Mouse (Mus musculus) heart, postnatal 14 days (tissue): Measurements from ENCODE around the gene Tspan6. TPM values are rescaled to one million over a fixed set of nuclear protein-coding genes. Genes with fewer than 3 reads are reported as not detected.

ENCODE experiments used
- DNase-seq, 2 experiments: peaks; one replicate each; pipeline ENCODE4 v3.0.0; 2021 to 2022
- intact Hi-C: fragments of 180-260 bp; cut with DNase I; formaldehyde crosslinking; loops from one replicate; pipeline ENCODE4 v1.15.1; 2025
- long read RNA-seq, 2 experiments: library from polyadenylated mRNA; stranded (forward); transcript quantifications; one replicate each; pipeline ENCODE4 v2.0.0; 2021
- total RNA-seq, 2 experiments: library from RNA; stranded (reverse); gene quantifications; 2 replicates each; pipeline ENCODE4 v1.2.3; 2021

Gene Tspan6
- total RNA-seq: 10 to 100 TPM; 17.1 to 18.2 TPM
- long read RNA-seq, experiment 1, transcript Tspan6-201 (8 exons, 1,765 nt): major isoform, 35 of 35 reads
- long read RNA-seq, experiment 1, partial matches to known transcripts: 0 of 35 reads
- long read RNA-seq, experiment 1, other reads (novel, unspliced or antisense): 0 of 35 reads
- long read RNA-seq, experiment 2, transcript Tspan6-201 (8 exons, 1,765 nt): major isoform, 25 of 27 reads
- long read RNA-seq, experiment 2, partial matches to known transcripts: 1 of 27 reads
- long read RNA-seq, experiment 2, other reads (novel, unspliced or antisense): 1 of 27 reads

GRCm38 (mm10) chrX:133898014-133898542 is at the start of gene Tspan6:
Gene Tspan6, minus strand, starts transcription at chrX:133898429.
- DNase-seq: peak; percentile 80
- intact Hi-C loops: loop anchor here (10.0 kb wide), 1 partner anchor 143 kb away; no protein-coding TSS in a partner anchor

GRCm38 (mm10) chrX:133947427-133947826 is 49.2 kb upstream of the Tspan6 start:
- intact Hi-C loops: loop anchor here (1.0 to 10.0 kb wide), 2 partner anchors 71 to 357 kb away; partner anchors contain the start of gene Cenpi
- DNase-seq: peak; percentile 33 to 60

DNA sequence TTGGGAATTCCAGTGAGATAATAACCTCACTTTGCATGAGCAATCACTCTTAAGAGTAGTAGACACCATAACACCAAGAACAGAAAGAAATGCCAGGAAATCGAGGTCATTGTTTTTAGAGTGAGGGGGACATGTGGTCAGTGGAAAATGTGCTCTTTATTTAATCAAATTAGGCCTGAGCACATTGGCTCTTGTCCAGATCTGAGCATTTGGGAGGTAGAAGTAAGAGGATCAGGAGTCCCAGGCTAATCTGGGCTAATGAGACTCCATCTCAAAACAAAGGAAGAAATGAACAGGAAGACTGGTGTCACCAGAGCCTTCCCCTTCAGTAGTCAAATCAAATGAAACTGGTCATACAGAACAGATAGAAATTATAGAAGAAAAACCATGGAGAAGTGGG is 41.3 kb upstream of the Tspan6 start:
- no peak for DNase-seq
- intact Hi-C loops: loop anchor here (10.0 kb wide), 1 partner anchor 155 kb away; no protein-coding TSS in a partner anchor

DNA sequence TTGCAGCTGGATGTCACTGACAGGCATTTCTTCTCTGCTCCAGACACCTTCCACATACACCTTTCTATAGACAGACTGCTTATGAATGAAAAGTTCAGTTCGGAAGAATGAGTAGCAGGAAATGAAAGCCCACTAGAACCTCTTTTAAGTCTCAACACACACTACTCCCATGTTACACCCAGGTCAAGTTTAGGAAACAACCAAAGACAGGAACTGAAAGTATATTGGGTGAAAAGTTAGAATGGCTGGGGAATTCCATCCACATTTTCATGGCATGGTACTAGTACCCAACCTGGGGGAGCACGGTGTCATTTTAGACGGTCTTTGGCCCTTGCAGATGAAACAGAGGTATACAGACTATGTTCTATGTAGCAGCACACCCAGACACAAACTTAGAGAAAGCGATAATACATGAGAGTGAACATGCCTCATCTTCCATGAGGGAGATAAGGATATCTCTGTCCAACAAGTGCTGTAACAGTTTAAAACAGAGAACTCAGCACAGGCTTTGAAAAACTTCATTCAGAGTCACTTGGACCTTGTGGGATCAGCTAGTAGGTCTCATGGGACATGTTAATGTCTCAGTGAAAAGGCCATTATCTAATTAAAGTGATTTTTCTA is 38.5 kb upstream of the Tspan6 start:
- no peak for DNase-seq
- intact Hi-C loops: loop anchor here (10.0 kb wide), 1 partner anchor 152 kb away; no protein-coding TSS in a partner anchor

DNA sequence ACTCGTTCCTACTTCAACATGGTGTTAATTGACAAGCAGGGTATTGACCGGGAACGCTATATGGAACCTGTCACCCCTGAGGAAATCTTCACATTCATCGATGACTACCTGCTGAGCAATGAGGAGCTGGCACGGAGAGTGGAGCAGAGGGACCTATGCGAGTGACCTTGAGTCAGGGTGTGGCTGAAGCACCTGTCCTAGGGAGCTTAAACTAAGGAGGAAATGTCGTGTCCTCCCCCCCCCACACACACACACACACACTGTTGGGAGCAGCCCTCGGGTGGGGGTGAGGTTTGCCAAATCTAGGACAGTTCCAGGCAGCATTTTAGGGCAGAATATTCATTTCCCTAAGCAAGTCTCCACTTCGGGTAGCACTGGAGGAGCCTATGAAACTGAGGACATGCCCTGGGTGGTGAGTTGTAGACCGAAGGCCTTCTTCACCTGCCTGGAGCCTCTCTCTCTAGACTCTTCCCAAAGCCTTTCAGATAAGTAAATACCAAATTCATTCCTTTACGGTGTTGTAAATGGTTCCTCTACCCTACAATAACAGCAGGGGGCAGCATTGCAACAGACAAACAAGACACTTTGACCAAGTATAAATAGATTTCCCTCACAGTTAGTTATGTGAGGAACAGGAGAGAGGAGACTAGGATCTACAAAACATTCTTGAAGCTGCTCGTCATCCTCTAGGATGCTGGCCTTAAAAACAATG is 33.2 kb upstream of the Tspan6 start:
- DNase-seq: peak; percentile 13 to 43
- intact Hi-C loops: loop anchor here (10.0 kb wide), 1 partner anchor 147 kb away; no protein-coding TSS in a partner anchor

DNA sequence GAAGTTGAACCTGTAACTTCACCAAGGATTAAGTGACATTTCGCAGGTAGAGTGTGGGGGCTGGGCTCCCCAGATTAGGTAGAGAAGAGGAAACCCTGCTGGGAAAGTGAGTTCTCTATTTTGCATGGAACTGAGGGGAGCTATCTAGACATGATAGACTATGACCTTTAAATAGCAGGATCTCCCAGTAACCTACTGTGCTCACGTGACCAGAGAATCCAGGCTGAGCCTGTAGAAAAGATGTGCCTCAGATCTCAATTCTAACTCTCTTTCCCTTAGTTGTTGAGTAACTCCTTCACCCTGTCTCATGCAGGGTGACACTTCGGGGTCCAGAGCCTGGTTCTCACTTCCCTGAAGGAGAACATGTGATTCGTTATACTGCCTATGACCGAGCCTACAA is 28.5 kb upstream of the Tspan6 start:
- no peak for DNase-seq
- intact Hi-C loops: no loop called here

- DNase-seq: no peak
- intact Hi-C loops: no loop called here
Measured at GRCm38 (mm10) chrX:133921187-133921586, 23.0 kb upstream of the Tspan6 start.

DNA sequence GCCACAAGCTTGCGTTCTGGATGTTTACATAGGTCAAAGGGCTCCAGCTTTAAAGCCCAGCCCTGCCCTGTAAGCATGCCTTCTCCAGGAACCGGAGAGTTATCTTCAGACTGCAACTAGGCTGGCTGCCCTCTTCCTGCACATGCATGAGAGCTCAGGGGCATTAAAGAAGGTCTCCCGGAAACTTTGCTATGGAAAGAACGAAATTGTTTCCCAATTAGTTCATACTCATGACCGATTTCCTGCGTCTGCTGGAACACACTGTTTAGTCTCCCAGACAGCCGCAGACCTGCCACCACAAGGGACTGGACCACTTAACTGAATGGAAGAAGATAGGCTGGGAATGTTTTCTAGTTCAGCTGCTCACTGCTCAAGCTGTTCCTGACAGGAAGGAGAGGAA is 16.0 kb upstream of the Tspan6 start:
- peak in 1 of 2 experiments; percentile 16 for DNase-seq
- intact Hi-C loops: no loop called here

DNA sequence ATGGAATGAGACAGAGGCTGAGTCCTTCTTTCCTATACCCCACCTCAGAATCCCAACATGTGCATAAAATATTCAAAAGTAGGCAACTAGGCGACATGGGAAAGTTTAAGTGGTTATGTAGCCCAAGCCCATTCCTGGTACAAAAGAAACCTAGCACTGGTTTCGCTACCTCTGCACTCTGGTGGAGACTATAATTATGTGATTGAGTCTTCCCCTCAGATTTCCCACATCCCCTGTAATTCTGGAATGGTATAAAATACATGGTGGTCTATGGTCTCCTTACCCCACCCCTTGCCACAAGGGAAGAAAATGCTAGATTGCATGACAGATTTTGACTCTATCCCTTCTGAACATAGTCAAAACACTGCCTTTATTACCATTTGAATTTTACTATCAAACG is 14.8 kb upstream of the Tspan6 start:
- intact Hi-C loops: no loop called here
- DNase-seq: no peak

DNA sequence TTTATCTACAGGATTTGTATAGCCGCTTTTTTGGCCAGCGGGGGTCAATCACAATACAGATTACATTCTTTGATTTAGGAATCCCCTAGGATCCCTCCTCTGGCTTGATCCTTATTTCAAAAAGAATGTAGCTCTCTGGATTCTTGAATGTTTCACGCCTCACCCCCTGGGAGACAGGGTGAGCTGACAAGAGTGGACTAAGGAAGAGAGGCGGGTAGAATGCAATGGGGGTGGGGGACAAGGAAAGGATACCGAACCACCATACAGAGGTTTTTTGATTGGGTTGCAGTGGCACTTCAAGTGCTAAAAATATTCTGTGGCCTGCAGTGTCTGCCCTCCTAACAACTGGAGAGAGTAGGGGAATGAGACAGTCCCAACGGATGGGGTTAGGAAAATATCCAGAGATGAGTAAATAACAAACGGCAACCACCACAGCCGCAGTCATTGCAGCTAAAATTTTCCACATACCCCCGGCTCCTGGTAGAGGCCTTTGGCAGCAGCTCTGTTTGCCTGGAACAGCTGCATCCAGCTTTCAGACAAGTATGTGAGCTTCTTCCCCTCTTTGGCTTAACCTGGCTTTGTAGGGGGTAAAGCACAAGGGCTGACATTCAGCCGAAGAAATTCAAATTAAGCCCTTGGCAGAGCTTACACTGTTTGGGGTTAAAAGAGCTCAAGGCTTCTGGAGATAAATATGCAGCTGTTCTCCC is 13.3 kb upstream of the Tspan6 start:
- intact Hi-C loops: no loop called here
- DNase-seq: peak; percentile 9 to 28

DNA sequence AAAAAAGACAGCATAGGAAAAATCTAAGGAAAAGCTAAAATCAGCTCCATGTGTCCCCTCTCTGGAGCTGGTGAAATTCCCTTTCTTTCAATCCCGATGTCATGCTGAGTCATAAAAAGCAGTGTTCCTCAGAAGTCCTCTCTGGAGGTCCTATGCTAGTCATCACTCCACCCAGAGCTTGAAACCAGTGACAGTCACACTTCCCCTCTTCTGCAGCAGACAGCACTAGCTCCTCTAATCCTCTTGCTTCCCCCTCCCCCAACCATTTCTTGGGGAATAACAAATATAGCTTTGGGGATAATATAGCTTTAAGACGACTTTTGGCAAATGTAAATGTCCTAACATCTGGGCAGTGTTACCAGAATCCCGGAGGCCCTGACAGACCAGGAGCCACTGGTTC is 10.0 kb upstream of the Tspan6 start, which contains the start of gene Srpx2:
Srpx2 (plus strand) TSS at position 166 of the 400 bp plus-strand sequence.
- intact Hi-C loops: no loop called here
- no peak for DNase-seq

- no peak for DNase-seq
Measured at GRCm38 (mm10) chrX:133888111-133888510, 10.1 kb downstream of the Tspan6 start.

GRCm38 (mm10) chrX:133887308-133887707 is 10.9 kb downstream of the Tspan6 start:
- intact Hi-C loops: no loop called here
- no peak for DNase-seq

More at GRCm38 (mm10) chrX:133888111-133888510, 10.1 kb downstream of the Tspan6 start:
- intact Hi-C loops: no loop called here

DNA sequence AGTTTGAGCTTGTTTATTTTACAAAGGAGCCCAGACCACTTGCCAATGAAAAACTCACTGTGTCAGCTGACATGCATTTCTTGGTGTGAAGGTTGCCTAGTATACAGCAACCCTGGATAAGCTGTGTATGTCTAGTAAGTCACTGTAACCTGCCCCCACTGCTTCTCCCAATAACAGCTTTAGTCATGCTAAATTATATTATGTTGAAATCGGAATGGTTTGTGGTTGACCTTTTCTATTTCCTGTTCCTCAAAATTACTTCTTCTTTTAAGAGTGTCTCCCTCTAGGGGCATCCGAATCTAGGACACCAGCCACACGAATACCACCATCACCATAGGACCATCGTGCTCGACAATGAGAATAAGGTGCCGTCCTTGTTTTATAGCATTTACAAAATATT is 28.5 kb downstream of the Tspan6 start:
- intact Hi-C loops: loop anchor here (5.0 kb wide), 1 partner anchor 132 kb away; no protein-coding TSS in a partner anchor
- no peak for DNase-seq

- intact Hi-C loops: no loop called here
- no peak for DNase-seq
Measured at GRCm38 (mm10) chrX:133853637-133854036, 44.6 kb downstream of the Tspan6 start.

DNA sequence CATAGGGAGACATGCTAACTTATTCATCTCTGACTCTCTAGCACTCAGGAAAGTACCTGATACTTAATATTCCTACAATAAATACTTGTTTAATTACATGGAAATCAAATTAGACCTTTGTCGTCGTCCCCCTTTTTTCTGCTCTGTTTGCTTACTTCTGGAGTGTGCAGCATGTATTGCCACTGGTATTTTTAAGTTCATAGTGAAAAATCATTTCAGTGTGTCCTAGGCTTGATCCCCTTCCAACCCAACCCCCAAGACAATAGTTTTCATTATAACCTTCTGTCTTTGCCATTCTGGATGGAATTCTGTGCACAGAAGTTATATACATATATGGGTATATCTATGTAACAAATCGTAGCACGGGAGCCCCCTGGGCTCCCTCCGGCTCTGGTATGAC is 47.5 kb downstream of the Tspan6 start, which contains the start of gene Tnmd:
Tnmd (plus strand) TSS at position 301 of the 400 bp plus-strand sequence.
- no peak for DNase-seq
- intact Hi-C loops: no loop called here
